Mouse (Mus musculus): Measurements from ENCODE around the gene Poldip3. TPM values are rescaled to one million over a fixed set of nuclear protein-coding genes. Genes with fewer than 3 reads are reported as not detected.
"Not testable (repeated sequence)": the region's sequence is repeated elsewhere in the genome, so short reads cannot be mapped to it uniquely, and the experiment has no call there.

Gene Poldip3
- total RNA-seq, 1 experiment from 2014 or later = 96.3 TPM

- no peak; a peak in 1 of 4 replicates for ATAC-seq (replicated peaks in 1 of 2; ENCODE audit: insufficient read depth in 1 of 2, low FRiP score in 2 of 2, low TSS enrichment in 1 of 2, low read depth in 1 of 2, poor library complexity in 2 of 2, severe bottlenecking in 2 of 2)
Observed at GRCm38 (mm10) chr15:83148801-83149195, 386 bp downstream of the Poldip3 start.

DNA sequence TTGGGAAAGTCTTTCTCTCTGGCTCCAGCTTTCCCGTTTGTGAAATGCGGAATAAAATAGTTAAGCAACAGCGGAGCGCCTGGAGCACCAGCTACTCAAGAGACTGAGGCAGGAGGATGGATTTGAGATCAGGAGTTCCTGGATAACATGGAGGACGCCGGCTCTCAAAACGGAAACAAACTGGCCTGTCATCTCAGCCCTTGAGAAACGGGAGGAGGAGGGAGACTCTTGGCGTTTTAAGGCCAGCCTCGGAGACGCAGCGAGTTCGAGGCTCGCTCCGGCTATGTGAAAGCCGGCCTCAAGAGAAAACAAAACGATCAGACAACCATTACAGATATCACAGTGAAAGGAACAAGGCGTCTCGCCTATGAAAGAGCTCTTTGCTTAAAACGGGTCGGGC lies 789 bp downstream of the Poldip3 start:
- ATAC-seq (replicated peaks in 1 of 2; ENCODE audit: insufficient read depth in 1 of 2, low FRiP score in 2 of 2, low TSS enrichment in 1 of 2, low read depth in 1 of 2, poor library complexity in 2 of 2, severe bottlenecking in 2 of 2) = no peak

DNA sequence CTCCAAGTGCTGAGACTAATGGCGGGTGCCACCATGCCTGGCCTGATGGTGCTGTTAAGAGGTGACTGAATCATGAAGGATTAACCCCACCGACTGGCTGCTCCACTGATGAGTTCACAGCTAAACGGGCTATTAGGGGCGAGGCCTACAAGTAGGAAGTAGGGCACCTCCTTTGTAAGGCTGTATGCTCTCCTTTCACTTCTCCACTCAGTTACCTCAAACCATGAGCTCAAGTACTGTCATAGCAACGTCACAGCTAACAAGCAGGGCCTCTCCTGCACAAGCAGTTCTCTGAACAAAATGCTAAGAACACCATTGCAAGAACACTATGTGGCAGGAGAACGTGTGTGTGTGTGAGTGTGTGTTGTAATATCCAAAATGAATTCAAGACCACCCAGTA lies 3.6 kb downstream of the Poldip3 start:
- ATAC-seq (replicated peaks in 1 of 2; ENCODE audit: insufficient read depth in 1 of 2, low FRiP score in 2 of 2, low TSS enrichment in 1 of 2, low read depth in 1 of 2, poor library complexity in 2 of 2, severe bottlenecking in 2 of 2) = no peak

- no peak for ATAC-seq (replicated peaks in 1 of 2; ENCODE audit: insufficient read depth in 1 of 2, low FRiP score in 2 of 2, low TSS enrichment in 1 of 2, low read depth in 1 of 2, poor library complexity in 2 of 2, severe bottlenecking in 2 of 2)
Observed at GRCm38 (mm10) chr15:83142861-83143260, 6.3 kb downstream of the Poldip3 start.

DNA sequence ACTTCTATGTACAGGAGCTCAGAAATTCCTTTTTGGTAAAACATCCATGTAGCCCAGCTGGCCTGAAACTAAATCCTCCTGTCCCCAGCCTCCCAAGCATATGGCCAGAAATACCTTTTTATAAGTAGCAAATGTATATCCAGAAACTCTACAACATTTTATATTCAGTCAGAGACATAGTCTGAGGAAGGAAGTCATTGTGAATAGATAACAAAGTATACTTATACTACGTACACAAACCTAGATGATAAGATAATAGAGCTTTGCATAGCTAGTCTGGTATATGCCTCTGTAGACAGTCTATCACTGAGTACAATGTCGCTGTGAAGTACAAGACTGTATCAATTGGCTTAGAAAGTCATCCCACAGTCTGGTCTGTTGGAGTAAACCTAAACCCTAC lies 13.5 kb downstream of the Poldip3 start:
- ATAC-seq (replicated peaks in 1 of 2; ENCODE audit: insufficient read depth in 1 of 2, low FRiP score in 2 of 2, low TSS enrichment in 1 of 2, low read depth in 1 of 2, poor library complexity in 2 of 2, severe bottlenecking in 2 of 2) = no peak

GRCm38 (mm10) chr15:83134671-83135070 lies 14.5 kb downstream of the Poldip3 start:
- ATAC-seq (replicated peaks in 1 of 2; ENCODE audit: insufficient read depth in 1 of 2, low FRiP score in 2 of 2, low TSS enrichment in 1 of 2, low read depth in 1 of 2, poor library complexity in 2 of 2, severe bottlenecking in 2 of 2) = no peak

- no peak for ATAC-seq (replicated peaks in 1 of 2; ENCODE audit: insufficient read depth in 1 of 2, low FRiP score in 2 of 2, low TSS enrichment in 1 of 2, low read depth in 1 of 2, poor library complexity in 2 of 2, severe bottlenecking in 2 of 2)
Observed at GRCm38 (mm10) chr15:83129530-83130231, 19.5 kb downstream of the Poldip3 start.

GRCm38 (mm10) chr15:83127037-83127436 lies 22.1 kb downstream of the Poldip3 start:
- ATAC-seq (replicated peaks in 1 of 2; ENCODE audit: insufficient read depth in 1 of 2, low FRiP score in 2 of 2, low TSS enrichment in 1 of 2, low read depth in 1 of 2, poor library complexity in 2 of 2, severe bottlenecking in 2 of 2) = not testable (repeated sequence)

DNA sequence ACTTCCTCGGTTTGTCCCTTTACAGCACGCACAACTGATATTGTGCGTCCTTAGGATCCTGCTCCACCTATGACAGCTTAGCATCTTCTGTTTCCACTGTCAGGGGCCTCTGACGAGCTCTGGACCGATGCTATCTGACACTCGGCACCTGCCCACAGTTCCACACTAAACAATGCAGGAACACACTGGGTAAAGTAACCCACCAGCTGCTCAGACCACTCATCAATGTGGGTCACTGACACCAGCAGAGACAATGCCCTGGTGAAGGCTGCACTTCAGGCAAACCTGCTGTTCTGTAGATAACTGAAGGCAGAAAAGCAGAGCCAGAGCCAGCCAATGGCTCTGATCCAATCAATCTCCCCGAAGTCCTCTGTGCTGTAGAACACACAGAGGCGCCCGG lies 22.6 kb downstream of the Poldip3 start:
- ATAC-seq (replicated peaks in 1 of 2; ENCODE audit: insufficient read depth in 1 of 2, low FRiP score in 2 of 2, low TSS enrichment in 1 of 2, low read depth in 1 of 2, poor library complexity in 2 of 2, severe bottlenecking in 2 of 2) = no peak

DNA sequence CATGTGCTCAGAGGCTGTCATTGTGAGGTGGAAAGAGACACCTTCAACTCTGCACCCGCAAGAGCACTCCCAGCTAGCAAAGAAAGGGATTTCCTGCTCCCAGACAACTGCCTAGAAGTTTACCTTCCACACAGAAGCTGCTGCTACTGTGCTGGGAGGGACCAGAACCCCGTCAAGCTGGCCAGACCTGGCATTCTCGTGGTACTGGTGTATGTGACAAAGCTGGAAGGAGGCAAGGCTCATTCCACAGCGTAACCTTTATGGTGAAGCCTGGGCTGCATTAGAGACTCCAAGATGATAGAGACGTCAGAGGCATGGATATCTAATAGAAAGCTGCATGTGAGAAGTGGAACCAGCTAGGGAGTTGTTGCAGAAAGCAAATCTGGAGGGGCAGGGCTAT lies 24.6 kb downstream of the Poldip3 start:
- no peak for ATAC-seq (replicated peaks in 1 of 2; ENCODE audit: insufficient read depth in 1 of 2, low FRiP score in 2 of 2, low TSS enrichment in 1 of 2, low read depth in 1 of 2, poor library complexity in 2 of 2, severe bottlenecking in 2 of 2)

- peak; percentile 91 to 92 for ATAC-seq (replicated peaks in 1 of 2; ENCODE audit: insufficient read depth in 1 of 2, low FRiP score in 2 of 2, low TSS enrichment in 1 of 2, low read depth in 1 of 2, poor library complexity in 2 of 2, severe bottlenecking in 2 of 2)
Observed at GRCm38 (mm10) chr15:83122566-83123145, 26.5 kb downstream of the Poldip3 start, which contains the start of gene Rrp7a. Gene Rrp7a (minus strand): TSS chr15:83122801.

GRCm38 (mm10) chr15:83121709-83122565 lies 27.2 kb downstream of the Poldip3 start:
- ATAC-seq (replicated peaks in 1 of 2; ENCODE audit: insufficient read depth in 1 of 2, low FRiP score in 2 of 2, low TSS enrichment in 1 of 2, low read depth in 1 of 2, poor library complexity in 2 of 2, severe bottlenecking in 2 of 2) = peak in 1 of 2 experiments; percentile 12; a peak in 1 of 4 replicates

- 0 out of 4 replicates have a peak, but pooled peaks of 1 of the 2 experiments have one; percentile 11 for ATAC-seq (replicated peaks in 1 of 2; ENCODE audit: insufficient read depth in 1 of 2, low FRiP score in 2 of 2, low TSS enrichment in 1 of 2, low read depth in 1 of 2, poor library complexity in 2 of 2, severe bottlenecking in 2 of 2)
Observed at GRCm38 (mm10) chr15:83118360-83118759, 30.8 kb downstream of the Poldip3 start.

DNA sequence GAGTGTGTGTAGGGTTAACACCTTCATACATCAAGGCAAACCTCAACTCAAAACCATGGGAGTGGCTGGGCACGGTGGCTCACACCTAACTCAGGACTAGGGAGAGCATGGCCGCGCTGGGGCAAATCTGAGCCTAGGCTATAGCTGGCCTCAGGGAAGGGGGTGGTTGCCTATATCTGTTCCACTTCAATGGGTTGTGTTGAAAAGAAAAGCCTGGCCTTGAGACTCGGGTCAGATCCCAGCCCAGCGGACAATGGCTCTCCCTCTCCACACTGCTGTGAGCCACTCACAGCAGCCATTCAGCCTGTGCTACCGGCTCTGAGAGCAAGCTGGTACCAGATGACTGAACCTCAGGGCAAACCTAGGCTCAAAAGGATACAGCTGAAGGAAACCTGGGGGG lies 34.1 kb downstream of the Poldip3 start:
- no peak for ATAC-seq (replicated peaks in 1 of 2; ENCODE audit: insufficient read depth in 1 of 2, low FRiP score in 2 of 2, low TSS enrichment in 1 of 2, low read depth in 1 of 2, poor library complexity in 2 of 2, severe bottlenecking in 2 of 2)

DNA sequence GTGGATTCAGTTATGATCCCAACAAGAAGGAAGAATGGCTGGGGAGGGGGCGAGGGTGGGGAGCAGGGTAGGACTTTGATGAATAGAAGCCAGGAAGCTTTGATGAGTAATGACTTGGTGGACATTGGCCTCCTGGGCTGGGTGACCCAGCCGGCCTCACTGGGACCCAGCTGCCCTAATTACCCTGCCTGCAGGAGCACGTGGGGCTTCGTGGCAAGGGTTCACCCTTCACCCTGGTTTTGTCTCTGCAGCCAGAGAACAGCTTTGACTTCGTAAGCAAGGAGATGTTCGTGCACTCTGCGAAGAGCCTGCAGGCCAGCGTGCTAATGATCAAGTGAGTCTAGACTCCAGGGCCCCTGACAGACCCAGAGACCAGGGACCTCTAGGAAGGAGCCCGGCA lies 35.1 kb downstream of the Poldip3 start:
- no peak for ATAC-seq (replicated peaks in 1 of 2; ENCODE audit: insufficient read depth in 1 of 2, low FRiP score in 2 of 2, low TSS enrichment in 1 of 2, low read depth in 1 of 2, poor library complexity in 2 of 2, severe bottlenecking in 2 of 2)

DNA sequence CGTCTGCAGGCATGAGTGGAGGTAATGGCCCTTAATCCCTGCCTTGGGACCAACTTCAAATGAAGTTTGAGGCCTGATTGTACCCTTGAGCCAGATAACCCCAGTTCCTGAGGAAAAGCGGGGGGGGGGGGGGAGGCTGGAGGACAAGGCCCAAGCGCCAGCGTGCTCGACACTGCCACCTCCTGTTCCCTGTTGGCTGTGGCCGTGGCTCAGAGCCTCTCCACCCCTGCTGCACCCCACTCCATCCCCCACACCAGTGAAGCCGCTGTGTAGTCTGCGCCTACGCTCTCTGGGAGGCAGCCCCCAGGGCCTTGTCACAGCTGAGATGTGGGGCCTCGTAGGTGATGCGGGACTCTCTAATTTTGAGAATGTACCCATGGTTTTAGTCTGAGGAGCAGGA lies 36.3 kb downstream of the Poldip3 start:
- peak; percentile 73 to 88; a peak in 3 of 4 replicates for ATAC-seq (replicated peaks in 1 of 2; ENCODE audit: insufficient read depth in 1 of 2, low FRiP score in 2 of 2, low TSS enrichment in 1 of 2, low read depth in 1 of 2, poor library complexity in 2 of 2, severe bottlenecking in 2 of 2)

GRCm38 (mm10) chr15:83111874-83112273 lies 37.3 kb downstream of the Poldip3 start:
- ATAC-seq (replicated peaks in 1 of 2; ENCODE audit: insufficient read depth in 1 of 2, low FRiP score in 2 of 2, low TSS enrichment in 1 of 2, low read depth in 1 of 2, poor library complexity in 2 of 2, severe bottlenecking in 2 of 2) = no peak

DNA sequence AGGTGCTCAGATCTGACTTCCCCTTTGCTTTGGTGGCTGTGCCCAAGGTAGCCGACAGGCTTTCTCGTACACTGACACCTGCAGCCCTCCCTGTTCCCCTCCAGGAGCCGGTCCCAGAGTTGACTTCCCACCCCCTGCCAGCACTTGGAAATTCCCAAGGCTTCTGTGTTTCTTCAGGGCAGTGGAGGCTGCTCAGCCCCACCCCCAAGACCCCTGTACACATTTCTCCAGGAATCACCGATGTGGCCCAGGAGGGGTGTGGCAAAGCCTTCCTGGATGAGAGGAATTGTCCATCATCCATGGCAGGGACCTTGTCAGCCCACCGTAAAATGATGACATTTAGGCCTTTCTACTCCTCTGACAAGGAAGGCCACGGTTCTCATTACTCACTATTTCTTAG lies 37.9 kb downstream of the Poldip3 start:
- no peak for ATAC-seq (replicated peaks in 1 of 2; ENCODE audit: insufficient read depth in 1 of 2, low FRiP score in 2 of 2, low TSS enrichment in 1 of 2, low read depth in 1 of 2, poor library complexity in 2 of 2, severe bottlenecking in 2 of 2)
